Mouse (Mus musculus) left cerebral cortex, adult 8-10 months (tissue): ENCODE data around the gene Hist1h2bc. TPM values are rescaled to one million over a fixed set of nuclear protein-coding genes. Genes with fewer than 3 reads are reported as not detected.
"Not testable (repeated sequence)": the region's sequence is repeated elsewhere in the genome, so short reads cannot be mapped to it uniquely, and the experiment has no call there.

ENCODE experiments used
- DNase-seq, 2 experiments: peaks; one replicate each; pipeline ENCODE4 v3.0.0; 2022; ENCODE audit warnings: low spot score in 2 of 2
- total RNA-seq, 4 experiments: library from RNA; stranded (reverse); gene quantifications; 2 replicates each; pipeline ENCODE4 v1.2.4; 2022

Hist1h2bc gene
- total RNA-seq, result 10 to 100 TPM; 26.9 to 40.2 (median 30.0) TPM

DNA sequence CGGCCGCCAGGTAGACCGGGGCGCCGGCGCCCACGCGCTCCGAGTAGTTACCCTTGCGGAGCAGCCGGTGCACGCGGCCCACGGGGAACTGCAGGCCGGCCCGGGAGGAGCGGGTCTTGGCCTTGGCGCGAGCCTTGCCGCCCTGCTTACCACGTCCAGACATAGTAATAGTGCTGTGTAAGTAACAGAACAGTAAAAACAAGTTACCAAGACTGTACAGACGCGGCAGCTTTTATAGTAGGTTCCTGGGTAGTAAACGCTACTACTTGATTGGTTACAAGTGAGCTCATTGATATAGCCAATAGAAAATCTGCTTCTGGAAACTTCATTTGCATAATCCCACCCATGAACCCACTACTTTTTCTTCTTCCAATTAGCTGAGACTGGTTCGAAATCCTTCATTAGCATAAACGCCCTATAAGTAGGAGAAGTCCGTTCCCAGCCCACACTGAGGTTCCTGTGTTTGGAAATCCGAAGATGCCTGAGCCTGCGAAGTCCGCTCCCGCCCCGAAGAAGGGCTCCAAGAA is at the start of gene Hist1h2bc, which contains the start of gene Hist1h2ac:
TSS of gene Hist1h2bc (plus strand) at position 445 of the 527 bp plus-strand sequence.
TSS of gene Hist1h2ac (minus strand) at position 194 of the 527 bp plus-strand sequence.
- DNase-seq, result peak; percentile 82 to 88

DNA sequence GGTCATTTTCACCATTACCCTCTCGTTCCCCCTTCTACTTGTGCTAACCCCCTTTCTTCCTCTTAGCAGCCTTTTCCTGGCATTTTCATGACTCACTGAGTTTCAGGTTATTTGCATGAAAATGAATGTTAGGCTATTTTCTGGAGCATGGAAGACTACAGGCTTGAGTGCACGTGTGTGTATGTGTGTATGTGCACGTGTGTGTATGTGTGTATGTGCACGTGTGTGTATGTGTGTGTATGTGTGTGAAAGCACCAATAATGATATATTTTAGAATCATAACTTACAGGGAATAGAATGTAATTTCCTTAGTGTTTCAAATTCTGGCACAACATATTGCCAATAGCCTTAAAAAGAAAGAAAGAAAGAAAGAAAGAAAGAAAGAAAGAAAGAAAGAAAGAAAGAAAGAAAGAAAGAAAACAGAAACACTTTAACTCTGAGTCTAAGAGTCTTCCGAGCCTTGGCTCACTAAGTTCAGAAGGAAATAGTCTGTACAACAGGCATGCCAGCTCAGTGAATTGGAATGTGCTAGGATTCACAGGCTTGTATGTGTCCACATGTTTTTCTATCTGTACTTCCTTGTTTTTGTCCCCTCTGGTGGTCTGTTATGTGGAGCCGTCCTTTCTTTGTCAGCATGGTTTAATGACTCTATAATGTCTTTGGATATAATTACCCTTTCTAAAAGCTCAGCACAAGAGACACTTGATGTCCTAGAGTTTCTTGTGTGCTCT is 24.2 kb upstream of the Hist1h2bc start:
- no peak for DNase-seq

DNA sequence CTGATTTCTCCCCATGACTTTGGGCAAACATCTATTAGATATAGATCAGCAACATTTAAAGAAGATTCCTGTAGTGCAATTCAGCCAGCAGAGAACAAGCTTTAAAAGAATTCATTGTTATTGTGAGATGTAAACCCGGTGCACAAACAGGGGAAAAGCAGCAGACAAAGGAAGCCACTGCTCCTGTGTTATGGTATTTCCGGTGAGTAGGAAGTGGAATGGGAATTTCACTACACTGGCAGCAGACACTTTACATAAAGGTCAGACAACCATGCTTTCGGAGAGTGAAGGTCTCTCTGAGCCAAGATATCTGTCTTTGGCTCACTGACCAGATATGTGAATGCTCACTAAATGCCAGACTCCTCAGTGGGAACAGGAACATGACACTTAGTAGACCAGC is 21.5 kb upstream of the Hist1h2bc start:
- DNase-seq, result no peak

DNA sequence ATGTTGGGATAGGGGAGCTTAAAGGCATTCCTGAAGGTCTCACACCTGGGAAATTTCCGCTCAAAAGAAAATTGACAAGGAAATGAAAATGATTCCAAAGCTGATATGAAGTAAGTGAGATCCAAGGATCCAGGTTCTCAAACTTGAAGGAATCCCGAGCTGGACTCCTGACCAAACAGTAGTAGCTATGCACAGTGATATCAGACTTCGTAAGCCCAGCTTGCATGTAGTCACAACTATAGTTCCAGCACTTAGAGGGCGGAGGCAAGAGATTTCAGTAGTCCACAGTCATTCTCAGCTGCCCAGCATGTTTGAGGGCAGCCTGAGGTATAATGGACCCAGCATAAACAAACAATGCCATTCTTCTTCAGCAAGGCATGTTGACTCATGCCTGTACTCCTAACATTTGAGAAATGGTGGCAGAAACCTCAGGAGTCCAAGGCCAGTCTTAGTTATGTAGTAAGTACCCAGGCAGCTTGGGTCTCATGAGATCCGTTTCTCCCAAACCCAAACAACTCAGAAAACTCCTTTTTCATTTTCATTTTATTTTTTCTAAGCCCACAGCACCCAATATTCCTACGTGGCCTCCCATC is 1.9 kb upstream of the Hist1h2bc start:
- DNase-seq, result no peak

DNA sequence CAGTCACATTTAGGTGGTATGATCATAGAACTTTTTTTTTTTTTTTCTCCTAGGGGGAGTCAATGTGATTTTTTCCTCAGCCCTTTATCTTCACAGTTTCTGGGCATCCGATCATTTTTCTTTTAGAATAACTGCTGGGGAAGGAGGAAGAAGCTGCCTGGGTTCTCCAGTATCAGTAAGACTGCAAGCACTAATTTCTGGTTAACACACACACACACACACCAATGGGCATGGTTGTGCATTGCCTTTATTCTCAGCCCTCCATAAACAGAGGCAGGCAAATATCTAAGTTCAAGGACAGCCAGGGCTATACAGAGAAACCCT is 1.4 kb upstream of the Hist1h2bc start:
- no peak for DNase-seq

DNA sequence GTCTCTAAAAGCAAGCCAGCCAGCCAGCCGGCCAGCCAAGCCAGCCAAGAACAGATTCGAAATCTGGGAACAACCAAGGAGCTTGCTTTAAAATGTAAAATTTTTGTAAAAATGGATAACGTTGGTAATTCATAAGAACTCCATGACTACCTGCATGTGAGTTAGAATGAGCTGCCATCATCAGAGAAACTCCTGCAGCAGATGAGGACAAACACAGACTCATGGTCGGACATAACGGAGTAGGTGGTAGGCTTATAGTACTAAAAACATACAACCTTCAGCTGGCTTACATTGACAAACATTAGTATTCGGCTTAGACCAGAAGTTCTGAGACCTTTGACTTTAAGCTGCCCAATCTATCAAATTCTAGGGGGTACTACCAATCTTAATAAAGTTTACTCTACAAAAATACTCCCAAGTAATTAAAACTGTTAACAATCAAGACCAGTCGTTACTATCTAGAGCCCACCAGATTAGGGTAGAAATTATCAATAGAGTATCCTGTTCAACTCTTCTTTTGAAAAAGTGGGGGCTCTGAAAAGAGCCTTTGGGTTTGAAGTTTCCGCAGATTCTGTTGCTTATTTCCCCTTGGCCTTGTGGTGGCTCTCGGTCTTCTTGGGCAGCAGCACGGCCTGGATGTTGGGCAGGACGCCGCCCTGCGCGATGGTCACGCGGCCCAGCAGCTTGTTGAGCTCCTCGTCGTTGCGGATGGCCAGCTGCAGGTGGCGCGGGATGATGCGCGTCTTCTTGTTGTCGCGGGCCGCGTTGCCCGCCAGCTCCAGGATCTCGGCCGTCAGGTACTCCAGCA is 848 bp upstream of the Hist1h2bc start:
- not testable (repeated sequence) for DNase-seq

DNA sequence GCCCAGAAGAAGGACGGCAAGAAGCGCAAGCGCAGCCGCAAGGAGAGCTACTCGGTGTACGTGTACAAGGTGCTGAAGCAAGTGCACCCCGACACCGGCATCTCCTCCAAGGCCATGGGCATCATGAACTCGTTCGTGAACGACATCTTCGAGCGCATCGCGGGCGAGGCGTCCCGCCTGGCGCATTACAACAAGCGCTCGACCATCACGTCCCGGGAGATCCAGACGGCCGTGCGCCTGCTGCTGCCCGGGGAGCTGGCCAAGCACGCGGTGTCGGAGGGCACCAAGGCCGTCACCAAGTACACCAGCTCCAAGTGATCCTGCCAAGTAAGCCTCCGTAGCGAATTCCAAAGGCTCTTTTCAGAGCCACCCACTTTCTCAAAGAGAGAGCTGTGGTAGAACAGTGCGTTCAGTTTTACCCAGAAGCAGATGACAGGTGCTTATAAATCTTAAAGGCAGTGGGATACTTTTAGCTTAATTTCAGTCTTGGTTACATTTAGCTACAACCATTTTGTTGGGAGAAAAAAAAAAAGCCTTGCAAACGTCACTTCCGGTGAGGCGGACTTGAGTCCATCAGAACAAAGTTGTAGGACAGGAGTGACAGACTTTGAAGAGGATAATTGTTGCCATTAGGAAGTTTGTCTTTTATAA is 421 bp downstream of the Hist1h2bc start:
- DNase-seq, result peak in 1 of 2 experiments; percentile 17

DNA sequence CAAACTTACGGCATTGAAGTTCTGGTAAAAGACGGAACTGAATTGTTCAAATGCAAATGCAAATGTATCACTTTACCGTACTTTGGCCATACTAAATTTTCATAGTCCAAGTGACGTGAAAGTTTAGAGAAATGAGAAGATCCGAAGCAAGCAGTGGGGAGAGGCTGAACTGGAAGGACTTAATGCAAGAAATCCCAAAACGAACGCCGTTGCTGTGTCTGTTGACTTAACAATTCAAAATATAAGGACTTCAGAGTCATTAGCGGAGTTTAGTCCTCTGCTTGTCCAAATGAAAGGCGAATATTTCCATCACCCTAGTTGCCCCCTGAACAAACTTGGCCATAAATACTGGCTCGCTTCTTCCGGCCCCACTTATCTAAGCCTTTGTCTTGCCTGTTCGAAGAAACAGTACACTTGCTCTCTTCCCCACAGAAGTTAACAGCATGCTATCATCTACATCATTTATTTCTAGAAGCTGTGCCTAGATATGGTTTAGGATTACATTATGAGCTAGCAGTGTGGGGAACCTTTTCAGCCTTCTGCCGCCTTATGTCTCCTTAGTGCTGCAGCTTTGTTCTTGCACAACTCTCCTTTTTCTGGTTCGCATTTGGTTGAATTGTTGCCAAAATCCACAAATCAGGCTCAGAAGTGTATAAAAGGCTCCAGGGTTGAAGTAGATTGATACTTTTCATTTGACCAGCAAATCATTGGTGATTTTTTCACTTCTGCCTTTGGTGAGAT is 1.3 kb downstream of the Hist1h2bc start:
- DNase-seq, result no peak

DNA sequence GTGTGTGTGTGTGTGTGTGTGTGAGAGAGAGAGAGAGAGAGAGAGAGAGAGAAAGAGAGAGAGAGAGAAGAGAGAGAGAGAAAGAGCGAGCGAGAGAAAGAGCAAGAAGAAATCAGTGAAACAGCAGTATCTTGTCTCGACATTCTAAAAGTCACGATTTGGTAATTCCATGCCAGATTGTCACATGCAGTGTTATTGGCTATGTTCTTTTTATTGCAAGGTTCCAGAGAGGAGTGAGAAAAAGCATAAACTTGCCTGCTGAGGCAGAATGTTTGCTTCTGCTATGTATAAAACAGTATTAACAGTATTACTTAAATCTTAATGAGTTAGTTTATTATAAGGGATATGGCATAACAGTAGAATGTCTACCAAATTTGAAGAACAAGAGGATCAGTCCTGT is 2.0 kb downstream of the Hist1h2bc start:
- no peak for DNase-seq

DNA sequence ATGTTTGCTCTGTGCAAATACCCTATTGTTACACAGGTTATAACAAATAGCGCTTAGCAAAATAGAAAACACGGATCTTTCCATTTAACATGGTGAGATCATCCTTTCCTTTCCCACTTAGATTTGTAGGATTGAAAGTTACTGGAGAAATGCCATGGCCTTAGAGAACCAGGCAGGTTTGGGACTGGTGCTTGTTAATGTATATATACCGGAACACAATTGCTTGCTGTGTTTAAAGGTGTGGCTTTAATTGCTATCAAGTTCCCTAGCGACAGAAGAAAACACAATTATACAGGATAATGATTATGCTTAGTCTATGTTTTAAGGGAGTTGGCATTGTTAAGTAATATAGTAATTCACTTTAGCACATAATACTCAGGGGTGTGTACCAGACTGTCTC is 3.2 kb downstream of the Hist1h2bc start:
- DNase-seq, result no peak

DNA sequence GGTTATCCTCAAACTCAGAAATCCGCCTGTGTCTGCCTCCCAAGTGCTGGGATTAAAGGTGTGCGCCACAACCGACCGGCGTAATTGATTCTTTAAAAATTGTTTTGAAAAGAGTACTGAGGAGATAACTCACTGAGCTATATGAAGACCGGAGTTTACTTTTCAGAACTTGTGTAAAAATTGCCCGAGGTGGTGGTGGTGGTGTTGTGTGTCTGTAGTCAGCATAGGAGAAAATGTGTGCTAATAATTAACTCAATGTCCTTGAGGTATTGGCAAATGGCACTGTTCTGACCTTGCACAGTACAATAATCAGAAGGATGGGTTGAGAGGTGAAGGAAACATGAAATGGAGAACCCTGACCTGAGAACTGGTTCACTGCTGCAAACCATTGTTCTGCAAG is 3.9 kb downstream of the Hist1h2bc start:
- DNase-seq, result no peak

DNA sequence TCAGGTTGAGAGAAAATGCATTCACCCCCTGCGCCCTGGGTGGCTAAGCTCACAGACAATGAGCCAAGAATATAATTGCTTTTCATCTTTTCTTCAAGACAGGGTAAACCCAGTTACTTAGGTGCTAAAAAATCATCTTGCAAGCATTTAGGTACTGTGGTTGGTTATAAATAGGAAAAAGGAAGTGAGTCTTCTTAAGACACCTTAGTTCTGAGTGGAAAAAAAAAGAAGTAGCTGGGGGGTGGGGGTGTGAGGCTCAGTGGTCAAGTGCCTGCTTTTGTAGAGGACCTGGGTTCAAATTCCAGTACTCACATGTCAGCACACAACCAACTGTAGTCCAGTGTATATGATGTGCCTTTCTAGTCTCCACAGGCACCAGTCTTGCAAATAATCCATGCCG is 5.0 kb downstream of the Hist1h2bc start:
- no peak for DNase-seq

DNA sequence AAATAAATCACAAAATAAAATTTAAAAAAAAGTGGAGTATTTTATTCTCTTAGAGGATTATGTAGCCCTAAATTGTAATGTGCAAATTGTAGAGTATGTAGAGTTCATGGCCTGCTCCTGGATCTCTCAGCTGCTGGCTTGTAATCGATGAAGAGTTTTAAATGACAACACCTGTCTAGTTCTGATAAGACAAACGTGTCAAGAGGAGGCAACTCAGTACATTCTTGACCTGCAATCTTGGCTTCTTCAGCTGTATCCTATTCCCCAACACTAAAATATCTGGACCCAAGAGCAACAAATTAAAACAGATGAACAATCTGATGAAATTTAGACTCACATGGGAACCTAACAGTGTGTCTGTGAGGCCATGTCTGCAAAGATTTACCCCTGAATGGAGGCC is 5.5 kb downstream of the Hist1h2bc start:
- DNase-seq, result no peak

DNA sequence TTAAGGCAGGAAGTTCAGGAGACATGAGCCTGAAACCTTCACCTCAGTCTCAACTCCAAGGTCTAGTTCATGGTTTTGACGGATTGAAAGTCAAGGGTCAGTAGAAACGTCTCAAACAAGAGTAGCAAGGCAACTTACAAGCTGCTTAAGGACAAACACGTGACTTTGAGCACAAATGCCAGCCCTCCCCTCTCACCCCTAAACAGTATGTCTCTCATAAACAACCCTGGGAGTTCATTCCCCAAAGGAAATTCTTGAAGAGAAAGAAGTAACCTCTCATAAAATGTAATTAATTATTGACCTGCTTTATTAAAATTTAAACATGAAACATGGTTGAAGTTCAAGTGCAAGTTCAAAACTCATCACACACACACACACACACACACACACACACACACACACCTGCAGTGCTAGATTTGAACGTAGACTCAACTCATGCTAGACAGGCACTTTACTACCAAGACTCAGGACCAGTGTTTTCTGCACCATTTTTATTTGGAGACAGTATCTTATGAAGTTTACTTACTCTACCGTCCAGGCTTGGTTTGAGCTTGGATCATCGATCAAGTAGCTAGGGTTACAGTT is 9.9 kb downstream of the Hist1h2bc start:
- no peak for DNase-seq

DNA sequence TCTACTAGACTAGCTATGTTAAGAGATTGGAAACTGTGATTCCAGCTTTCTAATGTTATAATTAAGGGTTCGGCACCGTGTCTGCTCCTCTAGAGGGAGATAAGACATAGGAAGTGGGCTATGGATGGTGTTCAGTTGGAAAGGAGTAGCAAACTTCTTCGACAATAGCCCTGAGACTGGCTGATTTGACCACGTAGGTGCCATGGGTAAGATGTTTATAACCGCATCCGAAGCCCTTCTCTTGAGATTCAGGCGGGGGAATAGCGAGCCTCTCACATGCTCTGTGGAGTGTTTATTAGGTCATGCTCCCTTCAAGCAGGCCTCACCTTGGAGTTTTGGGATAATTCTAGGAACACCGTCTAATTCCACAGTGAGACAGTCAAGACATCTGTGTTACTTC is 11.0 kb downstream of the Hist1h2bc start:
- DNase-seq, result no peak

DNA sequence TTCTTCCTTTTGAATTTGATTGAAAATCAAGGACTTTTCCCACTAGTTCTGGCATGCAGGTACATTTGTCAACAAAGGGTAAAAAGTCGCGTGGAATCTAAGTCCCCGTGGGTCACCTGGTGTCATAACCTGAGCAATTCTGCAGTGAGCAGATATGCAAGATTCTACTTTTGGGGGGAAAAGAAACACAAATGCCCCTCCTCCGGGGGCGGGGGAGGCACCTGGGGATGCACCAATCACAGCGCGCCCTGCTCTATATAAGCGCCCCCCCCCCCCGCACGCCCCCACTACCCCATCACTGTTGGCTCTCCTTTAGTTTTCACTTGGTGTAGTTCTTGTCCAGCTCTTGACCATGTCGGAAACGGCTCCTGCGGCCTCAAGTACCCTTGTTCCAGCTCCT is 11.5 kb downstream of the Hist1h2bc start, which contains the start of gene Hist1h1t:
TSS of gene Hist1h1t (plus strand) at position 301 of the 400 bp plus-strand sequence.
- DNase-seq, result no peak

DNA sequence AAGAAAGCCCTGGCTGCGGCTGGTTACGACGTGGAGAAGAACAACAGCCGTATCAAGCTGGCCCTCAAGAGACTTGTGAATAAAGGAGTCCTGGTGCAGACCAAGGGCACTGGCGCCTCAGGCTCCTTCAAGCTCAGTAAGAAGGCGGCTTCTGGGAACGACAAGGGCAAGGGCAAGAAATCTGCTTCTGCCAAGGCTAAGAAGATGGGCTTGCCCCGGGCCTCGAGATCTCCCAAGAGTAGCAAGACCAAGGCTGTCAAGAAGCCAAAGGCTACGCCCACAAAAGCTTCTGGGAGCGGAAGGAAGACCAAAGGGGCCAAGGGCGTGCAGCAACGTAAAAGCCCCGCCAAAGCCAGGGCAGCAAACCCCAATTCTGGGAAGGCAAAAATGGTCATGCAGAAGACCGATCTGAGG is 12.1 kb downstream of the Hist1h2bc start:
- no peak for DNase-seq

DNA sequence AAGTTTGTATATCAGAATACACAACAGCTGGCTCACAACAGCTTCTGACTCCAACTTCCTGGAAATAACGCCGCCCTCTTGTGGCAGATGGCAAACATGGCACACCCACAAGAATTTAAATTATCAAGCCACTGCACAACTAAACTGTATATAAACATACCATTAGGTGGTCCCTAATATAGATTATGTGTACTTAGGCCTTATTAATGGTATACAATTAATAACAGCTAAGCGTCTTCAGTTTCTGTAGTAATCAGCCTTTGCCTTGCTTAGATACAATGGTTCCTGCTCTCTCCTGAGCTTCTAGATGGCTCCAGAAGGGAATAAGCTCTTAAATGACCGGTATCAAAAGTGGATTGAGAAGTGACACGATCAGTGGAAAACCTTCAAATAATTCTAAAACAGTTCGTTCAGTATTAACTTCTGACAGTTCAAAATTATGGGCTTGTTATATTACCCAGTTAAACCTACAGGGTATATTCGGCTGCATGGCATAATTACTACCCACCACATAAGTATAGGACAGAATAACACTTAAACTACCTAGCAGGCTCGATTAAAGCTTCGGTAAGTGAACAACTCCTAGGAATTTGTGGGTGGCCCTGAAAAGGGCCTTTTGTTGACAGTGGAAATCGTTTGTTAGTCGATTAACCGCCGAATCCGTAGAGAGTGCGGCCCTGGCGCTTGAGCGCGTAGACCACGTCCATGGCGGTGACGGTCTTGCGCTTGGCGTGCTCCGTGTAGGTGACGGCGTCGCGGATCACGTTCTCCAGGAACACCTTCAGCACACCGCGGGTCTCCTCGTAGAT is 13.7 kb downstream of the Hist1h2bc start:
- no peak for DNase-seq

DNA sequence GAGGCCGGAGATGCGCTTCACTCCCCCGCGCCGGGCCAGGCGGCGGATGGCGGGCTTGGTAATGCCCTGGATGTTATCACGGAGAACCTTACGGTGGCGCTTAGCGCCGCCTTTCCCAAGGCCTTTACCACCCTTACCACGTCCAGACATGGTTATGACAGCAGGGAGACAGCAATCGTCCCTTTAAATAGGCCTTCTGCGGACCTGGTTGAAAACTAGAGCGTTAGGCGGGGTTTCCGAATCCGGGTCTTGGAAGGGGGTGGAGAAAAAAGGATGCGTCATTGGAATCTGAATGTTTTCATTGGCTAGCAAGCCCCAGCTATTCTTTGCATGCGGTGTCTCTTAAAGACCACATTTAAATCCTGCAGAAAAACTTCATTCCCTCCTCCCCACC is 14.3 kb downstream of the Hist1h2bc start, which contains the start of gene Hist1h4c:
TSS of gene Hist1h4c (minus strand) at position 155 of the 394 bp plus-strand sequence.
- DNase-seq, result peak; percentile 96 to 100
